In genomic region chr17:26414523-26415354, GRCm38 (mm10) we compare ENCODE assay signal across 7 mouse cellular contexts. TPM values are rescaled to one million over a fixed set of nuclear protein-coding genes. Genes with fewer than 3 reads are reported as not detected.
DNase-seq lines count a peak whose midpoint lies in the region; TF ChIP-seq lines count a peak whose summit lies in the region.

Gene Neurl1b (plus strand): TSS chr17:26414829.

- H3K27ac ChIP-seq in forebrain, embryonic 10.5 days, result peak within 1 kb of the TSS; percentile 81

- DNase-seq in Muller cell, postnatal 12 days (ENCODE audit: inconsistent ontology term), result peak; percentile 76
- DNase-seq in brain, embryonic 14.5 days (ENCODE audit: low read depth), result peak; percentile 43
- DNase-seq in forebrain, embryonic 10.5 days (ENCODE audit: extremely low spot score, low spot score), result peak; percentile 34
- DNase-seq in heart, postnatal 36 days, result peak; percentile 68 to 70
- peak; percentile 57 to 67 for DNase-seq in layer of hippocampus, postnatal 10 days (ENCODE audit: low spot score in 2 of 2)
- DNase-seq in lung, postnatal 10 days, result peak; percentile 60
- peak; percentile 66 for DNase-seq in right cerebral cortex, postnatal 4 days

- intact Hi-C loops in heart, postnatal 36 days (cut with DNase I), result loop anchor here (1.0 to 2.0 kb wide), 2 partner anchors 26 to 98 kb away; no protein-coding TSS in a partner anchor

- H3K36me3 ChIP-seq in forebrain, embryonic 10.5 days (replicated peaks), result no peaks in the 10 kb centered on the region

- peak within 1 kb of the TSS; percentile 80 for H3K4me3 ChIP-seq in forebrain, embryonic 10.5 days

- WGBS in forebrain, embryonic 10.5 days, result under 1% methylated on average over 105 of the region's 105 CpGs

- TF ChIP-seq POLR2A in brain, embryonic 14.5 days (IDR thresholded peaks at IDR 0.05; ENCODE audit: borderline replicate concordance, extremely low read depth, insufficient read depth, insufficient read length, poor library complexity, severe bottlenecking), result 0 out of 2 replicates have a peak, but pooled peaks have one; percentile 14

- no peak for TF ChIP-seq CTCF in brain, embryonic 14.5 days (IDR thresholded peaks at IDR 0.05; ENCODE audit: borderline replicate concordance, extremely low read depth, insufficient read depth, insufficient read length)

- peaks cover 24% of the 10 kb centered on the region for H3K4me1 ChIP-seq in forebrain, embryonic 10.5 days

- H3K9me3 ChIP-seq in forebrain, embryonic 10.5 days, result no peaks in the 10 kb centered on the region

- peaks cover 80% of the 10 kb centered on the region for H3K27me3 ChIP-seq in forebrain, embryonic 10.5 days (ENCODE audit: poor library complexity, severe bottlenecking)

RNA-seq across cellular contexts. Expression of gene Neurl1b, which starts in this region (rescaled TPM):
- 11.7 and 12.2 TPM in 2 replicates for polyA plus RNA-seq in brain, embryonic 14.5 days (2012; rRNA removed)
- polyA plus RNA-seq in forebrain, embryonic 10.5 days (2016; fragmentation: Nextera tagmentation; extraction: Ambion mirVana), result 0.09 and 0.10 TPM in 2 replicates
- total RNA-seq in heart, postnatal 36 days (2021), result 1 to 10 TPM; 5.2 to 6.3 TPM
- 10 to 100 TPM; 87.9 to 88.7 TPM for total RNA-seq in layer of hippocampus, postnatal 10 days (2021)

Comparison
In these comparisons a context has a peak if more than half of its experiments do, and no peak if none do; other contexts are left out.
1. Peak in every context shown above with its lines: DNase-seq, H3K4me3 ChIP-seq and H3K27ac ChIP-seq.
2. RNA of gene Neurl1b (total RNA-seq): 87.9 to 88.7 TPM in layer of hippocampus, postnatal 10 days; 5.2 to 6.3 TPM in heart, postnatal 36 days; every median in the first group is over 10 times any median in the second.
3. RNA of gene Neurl1b (polyA plus RNA-seq): 11.7 to 12.2 TPM in brain, embryonic 14.5 days; 0.09 to 0.10 TPM in forebrain, embryonic 10.5 days; every median in the first group is over 10 times any median in the second.
4. Peak in DNase-seq, H3K4me3 ChIP-seq and H3K27ac ChIP-seq in forebrain, embryonic 10.5 days; RNA of the gene not detected or under 1 TPM.